Mouse (Mus musculus) liver (tissue): Measurements from ENCODE around the gene Bclaf1.

Experiments
- DNase-seq: peaks from one replicate; pipeline ENCODE4 v3.0.0-alpha.2; 2020; ENCODE audit warnings: mixed read lengths

Bclaf1 gene

DNA sequence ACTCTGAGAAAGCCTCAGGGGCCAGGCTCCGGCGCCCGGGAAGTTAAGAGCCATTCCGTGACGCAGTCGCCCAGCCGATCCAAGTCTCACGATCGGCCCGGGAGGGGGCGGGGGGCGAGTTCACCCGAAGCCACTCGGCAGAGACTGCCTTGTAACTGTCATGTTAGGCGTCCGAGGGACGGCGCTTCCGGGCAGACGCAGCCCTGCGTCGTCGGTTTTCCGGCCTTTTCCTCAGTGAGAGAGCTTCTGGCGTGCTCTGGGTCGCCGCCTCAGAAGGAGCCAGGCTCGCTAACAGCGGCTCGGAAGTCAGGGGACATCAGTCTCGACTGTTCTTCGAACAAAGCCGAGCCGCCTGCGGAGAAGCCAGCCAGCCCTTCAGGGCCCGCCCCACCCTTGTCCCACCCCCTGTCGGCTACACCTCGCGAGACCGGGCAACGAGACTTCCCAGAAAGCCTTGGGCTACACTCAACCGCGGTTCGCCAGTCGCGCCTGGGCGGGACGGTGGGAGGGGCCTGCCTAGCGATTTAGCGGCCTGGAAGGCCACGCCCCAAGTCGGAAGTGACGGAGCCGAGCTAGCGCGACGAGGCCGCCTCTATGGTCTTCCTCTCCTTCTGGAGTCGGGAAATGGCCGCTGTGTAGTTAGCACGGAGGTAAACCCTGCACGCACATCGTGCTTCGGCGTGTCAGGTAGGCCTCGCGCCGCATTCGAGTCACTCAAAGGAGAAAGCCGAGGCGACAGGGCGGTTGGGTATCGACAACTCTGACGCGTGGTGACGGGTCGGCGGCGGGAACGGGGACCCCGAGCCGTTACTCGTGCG lies at the start of gene Bclaf1:
Gene Bclaf1, plus strand, starts transcription at position 552 of the 818 bp plus-strand sequence.
- peak; percentile 100 for DNase-seq

DNA sequence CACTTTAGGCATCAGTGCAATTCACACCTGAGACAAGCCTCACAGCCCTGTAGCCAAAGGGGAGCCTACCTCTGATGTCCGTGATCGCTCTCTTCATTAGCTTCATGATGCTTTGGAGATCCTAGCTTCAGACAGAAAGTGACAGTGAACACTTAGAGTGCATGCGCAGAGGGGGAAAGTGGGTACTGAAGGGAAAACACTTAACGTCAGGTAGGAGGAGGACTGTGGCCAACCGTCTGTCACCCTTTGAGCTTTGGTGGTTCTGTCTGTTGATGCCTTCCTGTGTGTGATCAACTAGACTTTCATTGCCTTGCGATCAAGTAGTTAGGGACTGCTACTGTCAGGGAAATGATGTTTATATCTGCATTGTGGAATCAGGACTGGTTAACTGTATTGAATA lies 49.4 kb upstream of the Bclaf1 start:
- DNase-seq = no peak

DNA sequence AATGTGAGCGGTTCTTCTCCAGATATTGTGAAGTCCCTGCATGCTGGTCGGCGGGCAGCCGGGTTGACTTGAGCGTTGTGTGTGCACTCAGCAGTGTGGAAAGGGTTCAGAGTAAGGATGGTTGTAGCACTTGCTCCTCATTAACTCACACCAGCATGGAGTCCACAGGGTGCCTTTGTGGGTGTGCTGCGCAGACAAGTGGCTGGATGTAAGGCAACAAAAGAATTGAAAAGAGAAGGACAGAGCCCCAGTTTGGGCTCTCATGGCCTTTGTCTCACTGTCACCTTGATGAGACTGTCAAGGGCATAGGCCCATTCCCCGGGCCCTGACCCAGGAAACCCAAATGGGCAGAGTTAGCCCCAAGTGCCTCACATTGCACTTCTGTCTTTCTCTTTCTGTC lies 47.8 kb upstream of the Bclaf1 start:
- DNase-seq = no peak

DNA sequence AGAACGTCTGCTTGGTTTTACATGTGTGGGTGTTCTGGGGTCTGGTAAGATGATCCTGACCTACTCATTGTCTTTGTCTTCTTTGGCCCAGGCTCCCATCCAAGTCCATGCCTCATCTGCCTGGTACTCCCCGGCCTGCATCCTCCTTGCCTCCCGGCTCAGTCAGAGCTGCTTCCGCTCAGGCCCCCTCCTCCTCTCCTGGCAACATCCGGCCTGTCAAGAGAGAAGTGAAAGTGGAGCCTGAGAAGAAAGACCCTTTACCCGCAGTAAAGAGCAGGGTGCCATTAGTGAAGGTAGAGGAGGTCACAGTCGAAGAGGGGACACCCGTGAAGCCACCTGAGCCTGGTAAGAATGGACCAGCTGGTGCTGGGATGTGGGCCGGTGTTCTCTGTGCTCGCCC lies 45.2 kb upstream of the Bclaf1 start:
- no peak for DNase-seq

DNA sequence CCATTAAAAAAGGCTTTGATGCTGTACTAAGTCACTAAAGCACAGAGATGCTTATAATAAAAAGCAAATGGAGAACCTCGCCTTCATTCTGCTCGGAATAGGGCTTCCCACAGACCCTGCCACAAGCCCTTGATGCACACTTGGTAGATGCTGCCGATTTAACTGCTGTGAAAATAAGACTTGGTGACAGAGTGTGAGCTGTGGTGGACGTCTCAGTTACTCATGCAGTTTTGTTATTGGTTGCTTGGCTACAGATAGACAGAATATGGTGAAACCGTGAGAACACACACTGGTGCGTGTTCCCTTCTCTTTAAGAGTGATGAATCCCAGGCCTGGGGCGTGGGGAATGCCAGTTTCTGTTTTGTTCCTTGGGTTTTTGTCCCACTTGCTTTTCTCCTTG lies 43.3 kb upstream of the Bclaf1 start:
- no peak for DNase-seq

DNA sequence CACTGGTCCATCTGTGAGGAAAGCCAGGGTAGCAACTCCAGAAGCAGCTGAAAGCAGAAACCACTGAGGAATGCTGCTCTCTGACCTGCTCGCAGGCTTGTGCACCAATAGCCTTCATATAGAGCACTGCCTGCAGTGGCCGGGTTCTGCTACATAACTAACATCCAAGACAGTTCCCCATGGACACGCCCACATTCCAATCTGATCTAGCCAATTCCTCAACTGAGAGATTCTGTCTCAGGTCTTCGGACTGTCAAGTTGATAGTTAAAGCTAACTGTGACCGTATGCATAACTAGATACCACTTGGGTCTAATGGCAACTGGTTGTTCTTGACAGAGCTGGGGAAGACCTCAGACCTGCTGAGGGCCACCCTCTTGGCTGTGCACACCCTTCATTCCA lies 39.9 kb upstream of the Bclaf1 start:
- DNase-seq = no peak

DNA sequence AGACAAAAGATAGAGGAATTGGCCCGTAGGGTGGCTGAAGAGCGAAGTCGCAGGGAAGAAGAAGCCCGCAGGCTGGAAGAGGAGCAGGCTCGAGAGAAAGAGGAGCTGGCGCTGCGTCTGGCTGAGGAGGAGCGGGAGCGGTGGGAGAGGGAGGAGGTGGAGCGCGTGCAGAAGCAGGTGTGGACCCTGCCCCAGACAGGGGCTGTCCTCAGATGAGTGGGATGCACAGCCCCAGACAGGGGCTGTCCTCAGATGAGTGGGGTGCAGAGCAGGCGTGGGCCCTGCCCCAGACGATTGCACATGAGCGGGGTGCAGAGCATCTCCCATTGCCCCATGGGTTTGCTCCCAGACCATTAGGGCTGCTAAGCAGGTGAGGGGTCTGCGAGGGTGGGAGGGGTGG lies 39.0 kb upstream of the Bclaf1 start:
- no peak for DNase-seq

DNA sequence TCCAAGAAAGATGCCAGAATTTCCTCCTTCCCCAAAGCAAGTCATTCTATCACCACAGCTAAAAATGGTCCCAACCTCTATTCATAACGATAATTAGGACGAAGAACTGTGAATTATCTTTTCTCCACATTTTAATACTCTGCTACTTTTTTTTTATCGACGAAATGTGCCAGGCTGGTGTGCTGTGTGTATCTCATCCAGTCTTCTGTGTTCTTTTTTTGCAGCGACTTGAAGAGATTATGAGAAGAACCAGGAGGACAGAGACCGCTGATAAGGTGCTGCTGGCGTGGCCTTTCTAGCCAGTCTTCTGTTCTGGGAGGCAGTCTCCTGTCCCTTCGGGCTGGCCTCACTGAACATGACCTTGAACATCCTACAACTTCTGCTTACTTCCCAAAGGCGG lies 38.2 kb upstream of the Bclaf1 start:
- peak; percentile 30 for DNase-seq

DNA sequence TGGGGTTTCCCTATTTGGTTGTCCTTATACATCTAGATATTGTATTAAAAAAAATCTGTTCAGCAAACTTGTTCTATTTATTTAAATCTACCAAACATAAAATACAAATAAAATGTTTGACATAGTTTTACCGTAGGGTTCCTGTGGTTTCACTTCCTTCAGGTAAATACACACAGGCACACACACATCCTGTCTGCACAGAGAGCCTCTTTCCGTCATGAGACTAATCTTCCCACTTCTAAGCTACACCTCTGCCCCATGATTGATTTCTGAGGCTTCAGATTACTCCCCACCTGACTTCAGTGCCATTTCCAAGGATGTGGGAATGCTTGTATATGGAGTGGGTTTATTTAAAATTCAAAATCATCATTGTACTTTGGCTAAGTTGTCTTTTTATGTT lies 30.8 kb upstream of the Bclaf1 start:
- no peak for DNase-seq

DNA sequence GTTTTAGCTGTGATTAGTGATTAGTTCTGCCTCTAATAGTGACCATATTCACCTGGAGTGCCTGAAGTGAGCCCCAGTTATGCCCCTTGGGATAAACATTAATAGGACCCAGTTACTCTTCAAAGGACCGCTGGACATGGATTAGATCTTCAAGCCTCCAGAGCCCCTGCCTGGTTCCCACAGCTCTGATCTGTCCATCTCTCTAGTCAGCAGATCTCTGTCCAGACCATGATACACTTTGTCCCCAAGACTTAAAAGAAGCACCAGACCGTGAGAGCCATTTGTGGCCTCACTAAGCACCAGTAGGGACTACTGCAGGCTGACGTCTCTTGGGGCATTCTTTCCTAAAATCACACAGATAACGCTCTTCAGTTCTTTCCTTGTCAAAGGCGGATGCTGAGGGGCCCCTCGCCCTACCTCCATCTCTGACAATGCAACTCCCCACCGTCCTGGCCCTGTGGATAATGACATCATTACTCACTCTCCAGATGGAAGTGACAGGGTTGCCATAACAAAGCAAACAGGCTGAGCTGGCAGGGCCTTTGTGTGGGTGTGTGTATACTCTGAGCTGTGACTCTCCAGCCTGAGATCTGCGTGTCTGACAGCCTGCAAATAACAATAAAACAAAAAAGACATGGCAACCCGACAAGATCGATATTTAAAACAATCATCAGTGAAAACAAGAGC lies 26.8 kb upstream of the Bclaf1 start:
- no peak for DNase-seq

DNA sequence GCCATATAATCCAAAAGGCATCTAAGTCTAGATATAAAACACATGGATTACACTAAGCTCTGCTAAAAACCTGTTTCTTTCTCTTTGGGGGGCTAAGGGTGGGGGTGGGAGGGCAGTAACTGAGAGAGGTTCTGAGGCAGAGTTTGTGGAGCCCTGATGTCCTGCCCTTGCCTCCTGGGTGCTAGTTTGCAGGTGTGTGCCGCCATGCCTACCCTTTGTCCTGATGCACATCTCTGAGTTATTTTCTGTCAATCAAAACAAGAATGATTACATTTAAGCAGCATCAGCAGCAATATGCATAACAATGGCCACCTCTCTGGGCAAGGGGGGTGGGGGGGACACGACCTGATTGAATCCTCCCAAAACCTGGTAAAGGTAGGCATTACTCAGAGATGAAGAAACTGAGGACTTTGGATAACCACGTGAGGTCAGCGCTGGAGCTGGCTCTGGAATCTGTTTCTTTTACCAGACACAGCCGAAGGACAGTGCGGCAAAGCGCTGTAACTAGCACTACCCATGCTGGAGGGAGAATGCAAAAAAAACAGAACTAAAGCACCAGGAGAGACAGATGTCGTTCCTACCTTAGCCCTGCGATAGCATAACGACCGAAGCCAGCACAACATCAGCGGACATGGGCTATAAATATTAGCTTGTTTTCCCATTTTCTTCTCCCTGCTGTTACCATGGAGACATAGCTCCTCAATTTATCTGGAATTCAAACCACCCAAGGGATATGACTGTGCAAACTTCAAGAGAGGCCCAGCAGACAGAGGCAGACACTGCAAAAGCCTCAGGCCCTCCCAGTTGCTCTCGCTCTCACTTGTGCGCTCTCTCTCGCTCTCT lies 26.1 kb upstream of the Bclaf1 start:
- no peak for DNase-seq

DNA sequence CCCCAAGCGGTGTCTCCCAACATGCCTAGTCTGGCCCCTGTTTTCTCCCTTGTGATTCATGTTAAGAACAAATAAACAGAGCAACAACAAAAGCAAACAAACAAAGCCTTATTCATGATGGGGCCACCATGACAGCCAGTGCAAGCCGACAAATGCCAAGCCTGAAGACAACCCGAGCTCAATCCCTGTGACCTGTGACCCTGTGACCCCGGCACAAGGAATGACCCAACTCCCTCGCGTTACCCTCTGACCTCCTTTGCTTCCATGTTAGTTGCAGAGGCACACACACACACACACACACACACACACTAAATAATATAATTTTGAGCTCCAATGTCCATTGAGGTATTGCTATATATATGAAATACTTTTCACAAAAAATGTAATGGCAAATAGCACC lies 24.9 kb upstream of the Bclaf1 start:
- no peak for DNase-seq

DNA sequence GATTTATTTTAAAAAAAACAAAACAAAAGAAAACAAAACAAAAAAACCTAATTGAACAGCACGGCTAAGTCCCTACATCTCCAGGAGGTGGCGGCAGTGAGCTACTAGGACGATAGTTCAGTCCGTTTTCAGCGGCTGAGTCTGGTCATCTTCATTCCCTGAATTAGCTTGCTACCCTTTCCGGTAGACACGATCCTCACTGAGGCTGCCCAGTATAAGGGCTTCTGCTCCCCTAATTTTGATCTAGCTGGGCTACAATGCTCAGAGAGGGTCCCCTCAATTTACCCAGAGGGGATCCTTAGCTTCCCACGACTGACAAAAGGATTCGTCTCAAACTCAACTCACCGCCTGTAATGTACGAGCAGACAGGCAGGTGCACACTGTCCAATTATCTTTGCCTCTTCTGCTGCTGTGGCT lies 21.8 kb upstream of the Bclaf1 start:
- peak; percentile 85 for DNase-seq

DNA sequence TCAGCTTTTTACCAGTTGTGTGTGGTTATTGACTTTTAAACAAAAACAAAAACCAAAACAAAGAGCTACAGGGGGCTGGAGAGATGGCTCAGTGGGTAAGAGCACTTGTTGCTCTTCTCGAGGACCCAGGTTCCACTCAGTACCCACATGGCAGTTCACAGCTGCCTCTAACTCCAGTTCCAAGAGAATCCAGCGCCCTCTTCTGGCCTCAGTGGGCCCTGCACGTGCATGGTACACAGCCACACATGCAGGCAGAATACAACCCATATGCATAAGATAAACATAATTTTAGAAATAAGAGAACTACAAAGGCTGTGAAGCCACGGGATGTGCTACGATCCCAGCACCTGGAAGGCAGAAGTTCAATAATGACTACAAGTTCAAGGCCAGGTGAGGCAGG lies 16.3 kb upstream of the Bclaf1 start:
- peak; percentile 43 for DNase-seq

DNA sequence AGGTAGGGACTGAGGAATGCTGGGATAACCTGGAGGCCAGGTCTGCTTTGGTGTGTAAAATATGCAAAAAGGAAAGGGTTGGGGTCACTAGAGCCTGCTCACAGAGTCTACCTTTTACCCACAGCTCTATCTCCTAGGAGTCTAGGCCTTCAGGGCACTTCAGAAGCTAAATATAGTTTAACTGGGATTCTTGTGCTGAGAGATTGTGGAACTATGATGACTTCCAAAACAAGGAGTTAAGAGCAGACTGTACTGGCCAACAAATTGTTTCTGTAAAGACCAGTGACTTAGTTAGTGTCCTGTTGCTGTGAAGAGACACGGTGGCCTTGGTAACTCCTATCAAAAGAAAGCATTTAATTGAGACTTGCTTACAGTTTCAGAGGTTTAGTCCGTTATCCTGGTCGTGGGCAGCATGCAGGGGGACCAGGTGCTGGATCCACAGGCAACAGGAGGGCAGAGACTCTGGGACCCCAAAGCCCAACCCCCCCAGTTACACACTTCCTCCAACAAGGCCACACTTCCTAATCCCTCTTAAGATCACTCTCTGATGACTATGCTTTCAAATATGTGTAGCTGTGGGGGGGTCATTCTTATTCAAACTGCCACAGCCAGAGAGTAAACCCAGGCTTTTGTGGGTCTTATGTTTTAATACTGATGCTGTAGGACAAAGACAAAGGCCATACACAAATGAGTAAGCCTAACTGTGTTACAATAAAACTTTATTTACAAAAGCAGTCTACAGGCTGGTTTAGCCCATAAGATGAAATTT lies 13.9 kb upstream of the Bclaf1 start:
- DNase-seq = no peak

DNA sequence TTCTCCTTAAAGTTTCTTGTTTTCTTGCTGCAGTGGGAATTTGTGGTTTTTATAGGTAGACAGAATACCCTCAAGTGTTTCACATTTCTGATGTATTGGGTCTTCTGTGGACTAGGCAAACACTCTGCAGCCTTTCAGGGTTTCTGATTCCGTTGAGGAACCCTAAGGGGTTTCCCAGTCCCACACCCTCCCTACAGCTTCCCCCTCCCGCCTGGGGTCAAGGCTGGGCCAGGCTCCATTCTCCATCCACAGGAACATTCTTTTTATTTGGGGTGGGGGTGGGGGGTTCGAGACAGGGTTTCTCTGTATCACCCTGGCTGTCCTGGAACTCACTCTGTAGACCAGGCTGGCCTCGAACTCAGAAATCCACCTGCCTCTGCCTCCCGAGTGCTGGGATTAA lies 13.2 kb upstream of the Bclaf1 start:
- DNase-seq = no peak

DNA sequence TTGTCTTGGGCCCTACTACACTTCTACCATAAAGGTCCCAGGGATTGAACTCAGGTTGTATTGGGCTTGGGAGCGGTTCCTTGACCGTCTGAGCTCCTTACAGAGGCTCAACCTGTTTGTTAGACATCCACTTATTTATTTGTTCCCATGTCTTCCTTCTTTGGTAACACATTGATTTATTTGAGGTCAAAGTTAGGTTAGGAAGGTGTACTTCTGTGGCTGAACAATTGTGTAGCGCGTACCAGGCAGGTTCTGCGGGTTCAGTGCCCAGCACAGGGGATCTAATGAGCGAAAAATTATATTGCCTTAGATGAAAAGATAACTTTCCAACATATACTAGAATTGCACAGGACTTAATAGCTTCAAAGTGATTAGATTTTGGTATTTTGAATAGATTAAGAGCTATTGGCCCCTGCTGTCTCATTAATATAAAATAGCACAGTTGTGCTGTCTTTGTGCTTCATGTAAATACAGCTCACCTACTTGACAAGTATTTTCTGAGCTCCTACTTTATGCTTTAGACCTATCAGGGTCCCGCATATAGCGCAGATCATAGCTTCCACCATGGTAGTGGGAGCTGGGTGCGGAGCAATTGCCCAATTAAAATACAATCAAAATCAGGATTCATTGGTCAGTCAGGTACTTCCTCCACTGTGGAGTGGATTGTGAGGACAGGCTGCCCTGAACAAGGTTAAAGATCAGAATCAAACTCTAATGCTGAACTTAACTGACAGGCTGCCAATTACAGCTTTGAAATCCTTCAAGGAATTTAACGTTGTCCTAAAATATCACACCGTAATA lies 1.1 kb upstream of the Bclaf1 start:
- peak; percentile 6 for DNase-seq

DNA sequence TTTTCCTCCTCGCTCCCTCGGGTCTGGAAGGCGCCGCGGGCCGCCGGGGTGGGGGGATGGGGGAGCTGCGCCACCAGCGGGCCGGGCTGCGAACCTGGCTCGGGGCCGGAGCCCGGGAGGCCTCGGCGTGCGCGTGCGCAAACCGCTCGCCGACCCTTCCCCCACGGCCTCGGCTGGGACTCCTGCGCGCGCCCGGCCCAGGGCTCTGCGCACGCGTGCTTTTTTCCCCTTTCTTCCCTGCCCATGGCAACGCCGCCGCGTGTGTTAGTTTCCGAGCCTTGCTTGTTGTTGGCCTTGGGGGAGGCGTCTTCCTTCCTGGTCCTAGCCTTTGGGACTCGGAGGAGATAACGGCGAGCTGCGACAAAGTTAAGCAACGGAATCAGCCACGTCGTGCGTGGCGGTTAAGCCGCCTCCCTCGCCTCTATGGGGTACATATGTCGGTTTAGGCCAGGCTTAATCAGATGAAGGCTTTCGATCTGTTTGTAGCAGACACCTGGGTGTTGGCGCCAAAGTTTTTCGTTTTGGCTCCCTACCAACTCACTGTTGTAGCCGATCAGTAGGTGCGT lies 550 bp downstream of the Bclaf1 start:
- peak; percentile 86 for DNase-seq

DNA sequence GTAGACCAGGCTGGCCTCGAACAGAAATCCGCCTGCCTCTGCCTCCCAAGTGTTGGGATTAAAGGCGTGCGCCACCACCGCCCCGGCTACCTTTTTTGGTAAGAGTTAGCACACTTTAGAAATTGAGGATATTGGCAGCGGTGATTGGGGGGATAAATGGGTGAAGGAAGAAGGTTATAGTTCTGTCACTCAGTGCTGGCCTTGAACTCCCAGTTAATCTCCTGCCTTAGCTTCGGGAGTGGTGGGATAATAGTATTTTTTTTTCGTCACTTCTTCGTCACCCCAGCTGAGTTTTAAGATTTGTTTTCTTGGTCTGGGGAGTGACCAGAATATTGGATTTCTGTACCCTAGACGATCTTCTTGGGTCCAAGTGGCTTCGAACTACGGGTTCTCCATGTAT lies 1.2 kb downstream of the Bclaf1 start:
- DNase-seq = no peak

DNA sequence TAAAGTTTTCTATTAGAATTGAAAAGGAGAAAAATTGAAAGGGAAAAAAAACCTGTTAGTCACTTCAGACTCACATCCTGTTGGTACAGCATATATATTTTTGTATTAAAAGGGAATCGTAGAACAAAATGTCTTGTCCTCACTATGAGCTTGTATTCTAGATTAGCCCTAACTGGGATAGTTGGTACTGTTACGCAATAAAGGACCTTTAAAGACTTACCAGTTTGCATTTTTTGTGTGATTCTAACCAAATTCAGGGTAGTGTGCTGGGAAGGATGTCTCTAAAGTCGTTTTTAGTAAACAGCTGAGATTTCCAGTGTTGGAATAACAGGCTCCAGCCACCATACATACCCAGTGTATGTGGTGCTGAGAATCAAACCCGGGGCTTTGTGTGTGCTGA lies 1.7 kb downstream of the Bclaf1 start:
- no peak for DNase-seq

DNA sequence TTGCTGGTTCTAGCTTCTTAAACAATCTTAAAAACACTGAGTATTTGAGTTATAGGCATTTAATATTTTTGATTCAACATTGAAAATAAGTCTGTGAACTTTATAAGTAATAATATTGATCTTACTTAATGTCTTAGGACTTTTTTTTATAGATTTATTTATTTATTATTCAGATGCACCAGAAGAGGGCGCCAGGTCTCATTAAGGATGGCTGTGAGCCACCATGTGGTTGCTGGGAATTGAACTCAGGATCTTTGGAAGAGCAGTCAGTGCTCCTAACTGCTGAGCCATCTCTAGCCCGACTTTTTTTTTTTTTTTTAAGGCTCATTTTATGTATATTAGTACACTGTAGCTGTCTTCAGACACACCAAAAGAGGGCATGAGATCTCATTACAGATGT lies 2.5 kb downstream of the Bclaf1 start:
- DNase-seq = peak; percentile 24

DNA sequence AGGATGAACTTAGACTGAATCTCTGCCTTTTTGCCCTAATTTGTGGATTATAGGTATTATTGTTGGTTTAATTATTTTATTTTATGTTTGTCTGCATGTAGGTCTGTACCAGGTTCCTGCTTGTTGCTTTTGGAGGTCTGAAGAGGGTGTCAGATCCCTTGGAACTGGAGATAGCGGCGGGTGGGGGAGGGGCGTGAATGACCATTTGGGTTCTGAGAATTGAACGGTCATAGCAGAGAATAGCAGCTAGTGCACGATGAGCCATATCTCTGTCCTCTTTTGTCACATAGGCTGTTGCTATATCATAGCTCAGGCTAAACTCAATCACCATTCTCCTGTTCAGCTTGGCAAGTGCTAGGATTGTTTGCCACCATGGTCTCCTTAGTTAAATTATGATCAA lies 5.2 kb downstream of the Bclaf1 start:
- DNase-seq = peak; percentile 41
